Mouse (Mus musculus) thymus, postnatal 4 days (tissue): ENCODE data around the gene Fcgrt.
"Not testable (repeated sequence)": the region's sequence is repeated elsewhere in the genome, so short reads cannot be mapped to it uniquely, and the experiment has no call there.

Experiments used
- DNase-seq: peaks from one replicate; pipeline ENCODE4 v3.0.0; 2021

Fcgrt gene

DNA sequence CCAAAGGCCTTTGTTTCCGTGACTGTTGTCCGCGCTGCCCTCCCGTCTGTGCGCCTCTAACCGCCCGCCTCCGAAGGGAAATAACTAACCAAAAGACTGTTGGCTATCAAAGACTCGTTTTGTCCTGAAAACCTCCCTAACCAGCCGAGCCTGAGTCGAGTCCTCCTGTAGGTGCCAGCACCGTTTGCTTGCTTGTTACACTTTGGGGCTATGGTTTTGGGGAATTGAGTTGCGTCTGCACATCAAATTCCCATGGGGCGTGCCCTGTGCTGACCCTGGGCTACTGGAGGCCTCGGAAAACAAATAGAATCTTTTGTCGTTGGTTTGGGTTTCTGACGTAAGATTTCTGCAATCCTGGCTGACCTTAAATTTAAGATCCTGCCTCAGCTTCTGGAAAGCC lies 25.7 kb upstream of the Fcgrt start:
- DNase-seq = no peak

- peak; percentile 94 for DNase-seq
These were observed 25.1 kb upstream of the Fcgrt start, which contains the start of gene Rpl13a for GRCm38 (mm10) chr7:45128624-45129246. Rpl13a (minus strand) TSS chr7:45128761.

DNA sequence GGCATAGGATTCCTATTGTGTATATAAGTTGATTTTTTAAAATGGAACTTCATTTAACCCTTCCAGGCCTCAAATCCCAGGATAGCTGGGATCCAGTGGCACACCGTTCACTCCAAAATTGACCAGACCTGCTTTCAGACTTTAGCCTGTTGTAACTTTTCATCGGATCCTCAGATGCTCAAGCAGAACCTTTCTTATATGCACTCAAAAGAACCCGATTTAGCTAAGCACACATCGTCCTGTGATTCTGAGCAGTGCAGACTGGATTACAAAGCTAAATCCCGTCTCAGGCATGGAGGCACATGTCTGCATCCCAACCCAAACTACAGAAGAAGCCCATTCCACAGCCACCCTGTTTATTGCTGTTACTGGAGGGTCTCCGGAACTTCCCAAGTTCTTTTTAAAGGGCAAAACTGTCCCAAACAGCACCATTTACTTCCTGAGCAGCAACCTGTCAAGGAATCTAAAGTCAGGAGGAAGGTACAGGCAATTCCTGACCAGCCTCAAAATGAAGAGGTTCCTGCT lies 24.1 kb upstream of the Fcgrt start:
- DNase-seq = no peak

GRCm38 (mm10) chr7:45126844-45127699 lies 23.4 kb upstream of the Fcgrt start:
- peak; percentile 51 for DNase-seq

DNA sequence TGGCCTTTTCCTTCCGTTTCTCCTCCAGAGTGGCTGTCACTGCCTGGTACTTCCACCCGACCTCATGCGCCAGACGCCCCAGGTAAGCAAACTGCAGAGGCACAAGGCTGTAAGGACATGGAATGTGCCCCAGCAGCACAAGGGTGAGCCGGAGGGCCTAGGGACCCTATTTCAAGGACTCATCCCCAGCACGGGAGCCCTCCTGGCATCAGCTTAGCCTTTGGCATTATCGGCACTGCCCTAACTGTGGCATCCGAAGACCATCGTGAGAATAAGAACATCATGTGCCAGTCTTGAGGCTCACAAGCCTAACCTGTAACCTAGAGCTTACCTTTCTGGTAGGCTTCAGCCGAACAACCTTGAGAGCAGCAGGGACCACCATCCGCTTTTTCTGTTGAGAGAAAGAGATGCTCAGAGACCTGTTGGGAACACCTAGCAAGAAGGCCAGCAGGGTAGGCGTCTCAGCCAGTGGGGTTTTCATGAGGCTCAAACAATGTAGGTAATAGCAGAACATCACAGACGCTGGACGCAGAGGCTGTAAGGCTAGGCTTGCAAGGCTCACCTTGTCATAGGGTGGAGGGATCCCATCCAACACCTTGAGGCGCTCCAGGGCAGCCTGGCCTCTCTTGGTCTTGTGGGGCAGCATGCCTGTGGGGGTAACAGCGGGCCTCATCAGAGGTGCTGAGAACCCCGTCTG lies 22.6 kb upstream of the Fcgrt start:
- no peak for DNase-seq

DNA sequence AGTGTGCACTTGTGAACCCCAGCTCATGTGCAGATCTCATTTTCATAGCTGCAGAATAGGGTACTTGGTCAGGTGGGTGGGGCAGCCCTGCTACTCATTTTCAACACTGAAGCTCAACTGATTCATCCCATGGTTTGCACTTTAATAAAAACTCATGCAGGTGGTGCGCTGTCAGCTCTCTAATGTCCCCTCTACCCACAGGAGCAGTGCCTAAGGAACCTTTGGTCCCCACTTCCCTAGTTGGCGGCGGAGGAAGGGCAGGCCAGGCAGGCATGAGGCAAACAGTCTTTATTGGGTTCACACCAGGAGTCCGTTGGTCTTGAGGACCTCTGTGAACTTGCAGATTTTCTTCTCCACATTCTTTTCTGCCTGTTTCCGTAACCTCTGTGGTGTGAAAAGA lies 22.0 kb upstream of the Fcgrt start:
- not testable (repeated sequence) for DNase-seq

DNA sequence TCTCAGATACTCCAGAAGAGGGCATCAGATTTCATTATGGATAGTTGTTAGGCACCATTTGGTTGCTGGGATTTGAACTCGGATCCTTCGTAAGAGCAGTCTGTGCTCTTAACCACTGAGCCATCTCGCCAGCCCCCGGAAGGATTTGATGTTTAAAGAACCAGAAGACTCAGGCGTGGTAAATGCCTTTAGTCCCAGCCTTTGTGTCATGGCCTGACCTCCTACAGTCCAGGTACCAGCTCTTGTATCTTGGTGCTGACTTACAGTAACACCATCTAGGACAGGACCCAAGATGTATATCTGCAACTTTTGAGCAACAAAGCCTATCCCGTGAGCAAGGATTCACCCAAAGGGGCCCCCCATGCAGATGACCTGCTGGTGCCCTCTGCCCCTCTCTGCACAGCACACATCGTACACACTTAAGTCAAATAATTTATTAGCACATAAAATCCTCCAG lies 21.5 kb upstream of the Fcgrt start:
- DNase-seq = no peak

DNA sequence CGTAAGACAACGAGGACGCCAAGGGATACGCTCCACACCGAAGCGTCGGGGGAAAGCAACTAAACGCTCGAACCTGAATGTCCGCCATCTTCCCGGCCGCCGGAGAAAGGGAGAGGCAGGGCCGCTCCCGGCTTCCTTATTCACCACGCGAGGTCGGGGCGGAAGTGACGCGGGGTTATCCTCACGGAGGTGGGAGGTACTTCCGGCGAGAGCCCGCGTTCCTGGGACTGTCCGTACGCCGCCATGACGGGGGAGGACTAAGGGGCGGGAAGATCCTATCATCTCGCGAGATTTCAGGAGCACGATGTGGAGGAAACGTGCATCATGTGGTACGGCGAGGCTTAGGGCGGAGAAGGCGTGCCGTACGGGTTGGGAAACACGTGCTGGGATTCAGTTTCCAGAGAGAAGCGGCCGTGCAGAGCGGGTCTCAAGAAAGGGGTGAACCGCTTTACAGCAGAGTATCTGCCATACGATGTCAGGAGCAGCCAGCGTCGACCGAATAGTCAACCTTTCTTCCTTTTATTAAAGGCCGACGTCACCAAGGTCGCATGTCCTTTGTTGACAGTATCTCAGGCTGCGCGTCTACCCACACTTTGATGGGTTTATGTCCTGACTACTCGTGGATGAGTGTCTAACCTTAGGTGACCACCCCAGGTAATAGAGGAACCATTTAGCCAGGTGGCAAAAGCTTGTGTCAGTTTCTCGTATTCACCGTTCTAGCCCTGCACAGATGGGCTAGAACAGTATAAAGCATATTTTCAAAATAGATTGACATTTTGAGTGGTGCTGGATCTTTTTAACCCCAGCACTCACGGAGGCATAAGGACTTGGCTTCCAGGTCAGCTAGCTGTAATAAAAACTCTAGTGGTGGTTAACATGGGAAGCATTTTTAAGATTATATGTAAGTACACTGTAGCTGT lies 20.8 kb upstream of the Fcgrt start, which contains the start of gene Rps11:
Gene Rps11, minus strand, starts transcription at position 216 of the 920 bp plus-strand sequence.
- DNase-seq = peak; percentile 97

DNA sequence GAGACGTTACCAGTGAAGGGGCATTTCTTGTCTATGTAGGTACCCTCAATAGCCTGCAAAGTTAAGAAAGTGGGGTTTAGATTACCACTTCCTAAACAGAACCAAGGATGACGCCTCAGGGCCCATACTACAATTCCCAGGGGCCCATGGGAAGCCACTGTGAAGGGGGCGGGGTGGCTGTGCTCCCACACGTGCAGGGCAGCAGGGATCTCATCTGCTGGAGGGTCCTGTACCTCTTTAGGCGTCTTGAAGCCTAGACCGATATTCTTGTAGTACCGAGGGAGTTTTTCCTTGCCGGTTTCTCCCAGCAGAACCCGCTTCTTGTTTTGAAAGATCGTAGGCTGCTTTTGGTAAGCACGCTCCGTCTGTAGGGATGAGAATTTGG lies 19.5 kb upstream of the Fcgrt start:
- DNase-seq = peak; percentile 72

DNA sequence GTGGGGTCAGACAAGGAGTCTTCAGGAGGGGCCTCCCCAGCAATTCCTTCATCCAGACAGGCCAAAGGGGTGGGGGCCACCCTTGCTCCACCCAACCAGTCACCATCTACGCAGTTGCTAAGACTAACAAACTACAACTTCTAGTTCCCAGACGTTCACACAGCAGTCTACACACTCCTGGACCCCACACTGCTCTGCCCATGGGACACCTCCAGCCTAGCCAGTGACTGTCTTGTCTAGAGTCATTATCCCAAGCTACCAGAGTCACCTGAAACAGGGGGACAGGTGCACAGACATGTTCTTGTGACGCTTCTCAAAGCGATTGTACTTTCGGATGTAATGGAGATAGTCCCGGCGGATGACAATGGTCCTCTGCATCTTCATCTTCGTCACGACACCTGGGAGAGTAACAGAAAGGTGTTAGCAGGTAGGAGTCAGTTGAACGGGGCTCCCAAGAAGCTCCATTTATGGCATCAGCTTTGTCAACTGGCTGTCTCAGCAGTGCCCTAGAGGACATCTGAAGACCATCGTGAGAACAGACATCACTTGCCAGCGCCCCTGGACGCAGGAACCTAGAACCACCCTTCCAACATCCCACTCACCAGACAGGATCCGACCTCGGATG lies 19.0 kb upstream of the Fcgrt start:
- no peak for DNase-seq

DNA sequence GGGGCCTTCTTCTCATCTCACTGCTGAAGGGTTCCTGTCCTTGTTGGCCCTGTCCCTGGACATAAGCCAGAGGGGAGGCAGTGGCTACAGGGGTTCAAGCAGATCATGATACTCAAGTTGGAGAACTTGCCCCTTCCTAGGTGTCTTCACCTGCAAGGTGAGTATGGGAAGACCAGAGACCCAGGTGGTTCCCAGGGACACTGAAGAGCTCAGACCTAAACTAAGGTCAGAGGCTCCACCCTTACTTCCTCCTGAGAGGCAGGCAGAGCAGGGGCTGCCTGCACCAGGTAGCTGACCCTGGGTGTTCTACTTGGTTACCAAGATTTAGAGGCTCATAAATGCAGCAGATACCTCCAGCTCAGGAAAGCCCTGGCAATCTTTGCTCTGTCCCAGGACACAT lies 18.3 kb upstream of the Fcgrt start:
- DNase-seq = no peak

DNA sequence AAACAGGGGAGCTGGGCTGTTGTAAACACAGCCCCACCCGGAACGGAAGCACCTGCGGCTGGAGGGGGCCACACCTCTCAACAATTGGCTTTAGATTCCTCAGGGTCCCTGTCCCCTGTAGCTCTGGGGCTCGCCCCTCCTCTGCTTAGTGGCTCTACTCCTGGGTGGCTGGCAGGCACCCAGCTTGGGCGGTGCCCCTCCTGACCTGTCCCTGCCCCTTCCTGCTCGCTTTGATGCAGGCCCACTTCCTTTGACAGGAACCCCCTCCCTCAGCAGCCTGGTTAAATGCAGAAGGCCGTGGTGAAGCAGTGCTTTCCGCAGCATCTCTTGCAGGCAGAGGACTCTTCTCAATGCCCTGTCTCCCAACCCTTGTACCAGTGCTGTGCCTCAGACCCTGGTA lies 17.8 kb upstream of the Fcgrt start:
- peak; percentile 83 for DNase-seq

- DNase-seq = peak; percentile 24
These were observed 16.4 kb upstream of the Fcgrt start for GRCm38 (mm10) chr7:45119780-45120709.

- no peak for DNase-seq
These were observed 14.7 kb upstream of the Fcgrt start for GRCm38 (mm10) chr7:45118336-45118735.

DNA sequence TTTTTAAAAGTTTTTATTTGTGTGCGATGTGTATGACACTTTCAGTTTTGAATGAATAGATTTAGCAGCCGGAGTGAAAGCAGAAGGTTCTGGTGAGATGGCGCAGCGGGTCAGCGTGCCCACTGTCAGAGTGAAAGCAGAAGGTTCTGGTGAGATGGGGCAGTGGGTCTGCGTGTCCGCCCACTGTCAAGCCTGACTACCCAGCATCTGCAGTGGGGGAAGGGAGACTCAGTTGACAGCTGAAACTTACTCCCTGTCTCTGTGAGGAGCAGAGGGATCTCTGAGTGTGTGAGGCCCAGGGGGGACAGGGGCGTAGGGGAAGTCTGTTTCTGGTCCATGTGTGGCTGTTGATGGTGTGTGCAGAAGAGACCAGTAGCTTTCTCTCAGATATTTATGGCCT lies 13.9 kb upstream of the Fcgrt start:
- DNase-seq = no peak

GRCm38 (mm10) chr7:45113476-45113875 lies 9.8 kb upstream of the Fcgrt start:
- no peak for DNase-seq

DNA sequence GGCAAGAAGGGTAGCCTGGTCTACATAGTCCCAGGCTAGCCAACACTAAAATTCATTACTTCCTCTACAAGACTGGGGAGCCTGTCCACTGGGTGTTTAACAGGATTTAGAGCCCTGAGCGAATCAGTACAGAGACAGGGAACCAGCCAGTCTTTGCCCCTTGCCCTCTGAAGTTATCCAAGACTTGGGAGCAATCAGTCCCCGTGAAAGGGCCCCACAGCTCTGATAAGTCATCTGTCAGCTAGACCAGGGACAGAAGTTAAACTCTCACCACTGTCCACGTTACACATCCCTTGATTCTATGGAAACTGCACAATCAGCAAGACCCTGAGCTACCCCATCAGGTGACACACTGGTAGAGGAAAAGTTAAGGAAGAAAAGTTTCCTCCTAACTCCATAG lies 8.9 kb upstream of the Fcgrt start:
- DNase-seq = no peak

DNA sequence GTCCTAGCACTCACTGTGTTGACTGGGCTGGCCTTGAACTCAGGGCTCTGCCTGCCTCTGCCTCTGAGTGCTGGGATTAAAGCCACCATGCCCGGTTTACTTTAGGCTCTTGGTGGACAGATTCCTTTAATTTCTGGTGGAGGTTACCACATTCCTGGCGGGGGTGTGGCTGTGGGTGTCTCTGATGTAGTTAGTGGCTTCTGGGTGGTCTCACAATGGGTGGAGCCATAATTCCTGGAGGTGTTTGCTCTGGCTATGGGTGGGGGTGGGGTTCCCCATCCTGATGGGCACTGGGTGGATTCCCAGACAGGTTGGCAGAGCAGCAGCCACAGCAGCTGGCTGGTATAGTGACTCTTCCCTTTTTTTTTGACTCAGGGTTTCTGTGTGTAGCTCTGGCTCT lies 8.3 kb upstream of the Fcgrt start:
- DNase-seq = no peak

GRCm38 (mm10) chr7:45110089-45110488 lies 6.4 kb upstream of the Fcgrt start:
- DNase-seq = not testable (repeated sequence)

DNA sequence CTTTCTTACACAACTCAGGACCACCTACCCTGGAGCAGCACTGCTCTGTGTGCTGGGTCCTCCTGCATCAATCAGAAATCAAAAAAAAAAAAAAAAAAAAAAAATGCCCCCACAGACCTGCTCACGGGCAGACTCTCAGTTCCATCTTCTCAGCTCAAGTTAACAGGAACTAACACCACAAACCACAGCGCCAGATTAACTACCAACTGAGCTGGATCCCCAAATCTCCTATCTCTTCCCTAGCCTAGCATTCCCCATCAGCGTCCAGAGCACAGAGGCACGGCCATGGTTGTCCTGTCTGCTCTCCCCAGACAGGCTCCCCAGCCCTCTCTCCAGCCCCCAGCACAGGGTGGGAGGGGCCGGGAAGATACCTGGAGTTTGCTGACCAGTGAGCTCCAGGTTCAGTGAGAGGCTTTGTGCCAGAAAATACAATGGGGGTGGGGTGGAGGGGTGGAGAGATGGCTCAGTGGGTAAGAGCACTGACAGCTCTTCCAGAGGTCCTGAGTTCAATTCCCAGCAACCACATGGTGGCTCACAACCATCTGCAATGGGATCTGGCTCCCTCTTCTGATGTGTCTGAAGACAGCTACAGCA lies 3.5 kb upstream of the Fcgrt start:
- DNase-seq = no peak
